Mouse (Mus musculus) liver, adult (tissue): Measurements from ENCODE around the gene Ifnk.

Experiments used
- GATA4 ChIP-seq: IDR thresholded peaks from 2 replicates; pipeline ENCODE4 v1.6.1; 2014; ENCODE audit warnings: mild to moderate bottlenecking, low read length; ENCODE audit not compliant: insufficient replicate concordance

Gene Ifnk

DNA sequence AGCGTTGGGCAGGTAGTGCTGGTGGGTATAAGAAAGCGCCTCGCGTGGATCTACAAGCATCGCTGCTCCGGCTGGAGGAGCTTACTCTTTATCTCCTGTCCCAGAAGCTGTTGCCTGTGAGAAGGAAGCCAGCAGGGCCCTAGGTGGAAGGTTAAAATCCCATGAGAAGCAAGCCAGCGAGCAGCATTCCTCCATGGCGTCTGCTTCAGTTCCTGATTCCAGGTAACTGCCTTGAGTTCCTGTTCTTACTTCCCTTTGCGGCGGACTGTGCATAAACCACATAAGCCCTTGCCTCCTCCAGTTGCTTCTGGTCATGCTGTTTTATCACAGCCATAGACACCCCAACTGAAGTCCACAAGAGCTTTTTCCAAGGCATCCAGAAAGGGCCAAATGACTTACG, 6.0 kb downstream of the Ifnk start:
- no peak for TF ChIP-seq GATA4

DNA sequence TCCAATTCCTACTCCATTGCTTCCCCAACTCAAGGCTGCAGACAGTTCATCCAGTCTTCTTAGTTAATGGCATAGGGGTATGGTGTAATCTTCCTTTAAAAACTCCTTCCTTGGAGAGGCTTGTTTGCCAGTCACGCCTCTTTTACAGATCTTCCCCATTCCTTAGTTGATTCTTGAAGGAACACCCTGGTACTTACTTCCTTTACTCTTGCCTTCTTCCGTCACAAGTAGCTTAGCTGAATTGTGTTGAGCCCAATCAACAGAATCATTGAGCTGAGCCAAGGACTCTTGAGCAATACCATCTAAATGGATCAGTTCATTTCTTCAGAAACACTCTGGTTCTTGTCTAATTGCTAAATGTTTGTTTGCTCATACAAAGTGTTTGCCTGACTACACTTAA, 13.4 kb downstream of the Ifnk start:
- no peak for TF ChIP-seq GATA4

GRCm38 (mm10) chr4:35165947-35166346, 14.1 kb downstream of the Ifnk start:
- TF ChIP-seq GATA4: no peak

DNA sequence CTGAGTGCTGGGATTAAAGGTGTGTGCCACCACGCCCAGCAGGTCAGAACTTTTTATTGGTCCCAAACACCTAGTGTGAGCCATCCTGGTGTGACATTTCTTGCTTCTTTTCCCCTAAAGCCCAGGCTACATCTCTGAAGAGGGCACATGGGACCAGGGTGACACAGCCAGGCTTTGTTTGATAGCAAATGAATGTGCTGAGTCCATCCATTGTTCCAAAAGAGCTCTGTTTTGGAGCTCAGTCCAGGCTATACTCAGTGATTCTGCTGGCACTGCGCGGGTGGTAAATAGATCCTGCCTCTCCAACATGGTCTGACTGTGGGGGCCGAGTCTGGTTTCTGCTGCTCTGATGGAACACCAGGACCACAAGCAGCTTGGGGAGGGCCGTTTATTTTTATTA, 16.0 kb downstream of the Ifnk start:
- TF ChIP-seq GATA4: no peak

- no peak for TF ChIP-seq GATA4
These were observed 17.8 kb downstream of the Ifnk start for GRCm38 (mm10) chr4:35169571-35170125.

DNA sequence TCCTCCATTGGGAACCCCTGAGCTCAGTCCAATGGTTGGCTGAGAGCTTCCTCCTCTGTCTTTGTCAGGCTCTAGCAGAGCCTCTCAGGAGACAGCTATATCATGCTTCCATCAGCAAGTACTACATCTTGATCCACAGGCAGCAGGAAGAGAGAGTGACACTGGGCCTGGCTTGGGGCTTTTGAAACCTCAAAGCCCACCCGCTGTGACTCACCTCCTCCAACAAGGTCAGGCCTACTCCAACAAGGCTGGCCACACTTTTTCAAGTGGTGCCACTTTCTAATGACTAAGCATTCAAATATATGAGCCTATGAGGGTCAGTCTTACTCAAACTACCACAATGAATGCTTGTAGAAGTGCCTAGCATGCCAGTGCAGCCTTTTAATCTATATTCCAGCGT, 20.6 kb downstream of the Ifnk start:
- no peak for TF ChIP-seq GATA4

DNA sequence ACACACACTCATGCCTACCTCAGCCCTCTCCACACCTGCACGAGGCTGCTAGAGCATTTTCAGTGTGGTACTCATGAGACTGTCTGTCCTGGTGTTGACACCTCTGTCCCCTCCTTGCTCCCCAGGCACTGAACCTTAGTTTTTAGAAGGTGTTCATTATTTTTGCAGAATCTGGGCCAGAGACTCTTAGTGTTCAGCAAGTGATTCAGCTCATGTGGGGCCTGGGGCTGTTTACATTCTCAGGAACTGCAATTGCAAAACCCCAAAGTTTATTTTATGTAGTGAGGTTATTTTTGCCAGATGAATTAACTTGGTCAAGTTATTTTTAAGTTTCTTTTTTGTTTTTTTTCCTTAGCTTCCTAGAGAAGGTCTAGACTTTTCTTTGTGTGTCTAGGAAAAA, 21.7 kb downstream of the Ifnk start:
- no peak for TF ChIP-seq GATA4

GRCm38 (mm10) chr4:35175566-35175965, 23.7 kb downstream of the Ifnk start:
- no peak for TF ChIP-seq GATA4

DNA sequence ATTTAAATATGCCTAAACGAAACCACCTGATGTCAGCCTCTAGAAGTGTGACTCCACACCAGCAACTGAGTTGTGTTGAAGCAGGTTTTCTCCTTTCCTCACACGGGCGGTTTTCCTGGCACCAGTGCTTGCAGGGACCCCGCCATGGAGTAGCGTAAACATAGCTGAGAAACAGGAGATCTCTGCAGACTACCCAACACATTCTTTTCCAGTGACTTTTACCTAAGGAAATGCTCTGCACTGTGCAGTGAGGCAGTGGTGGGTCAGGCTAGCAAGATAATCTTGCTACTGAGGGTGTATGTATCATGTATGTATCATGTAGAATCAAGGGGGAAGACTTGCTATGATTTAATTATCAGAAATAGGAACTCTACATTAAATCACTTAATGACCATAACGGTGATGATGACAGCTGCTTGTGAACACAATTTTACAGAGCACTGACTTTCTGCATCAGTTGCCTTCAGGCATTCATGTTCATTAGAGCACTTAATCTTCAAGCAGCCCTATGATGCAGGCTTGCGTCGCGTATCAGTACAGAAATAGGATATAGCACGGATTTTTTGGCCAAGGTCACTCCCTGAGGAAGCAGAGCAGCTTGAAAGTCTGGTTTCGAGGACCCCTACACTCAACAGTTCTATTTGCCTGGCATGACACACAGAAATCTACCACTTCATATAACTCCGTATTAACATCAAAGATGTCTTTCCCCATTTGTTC, 26.2 kb downstream of the Ifnk start:
- no peak for TF ChIP-seq GATA4

GRCm38 (mm10) chr4:35187617-35188326, 35.9 kb downstream of the Ifnk start:
- TF ChIP-seq GATA4: no peak

- TF ChIP-seq GATA4: no peak
These were observed 37.9 kb downstream of the Ifnk start for GRCm38 (mm10) chr4:35189794-35190193.

DNA sequence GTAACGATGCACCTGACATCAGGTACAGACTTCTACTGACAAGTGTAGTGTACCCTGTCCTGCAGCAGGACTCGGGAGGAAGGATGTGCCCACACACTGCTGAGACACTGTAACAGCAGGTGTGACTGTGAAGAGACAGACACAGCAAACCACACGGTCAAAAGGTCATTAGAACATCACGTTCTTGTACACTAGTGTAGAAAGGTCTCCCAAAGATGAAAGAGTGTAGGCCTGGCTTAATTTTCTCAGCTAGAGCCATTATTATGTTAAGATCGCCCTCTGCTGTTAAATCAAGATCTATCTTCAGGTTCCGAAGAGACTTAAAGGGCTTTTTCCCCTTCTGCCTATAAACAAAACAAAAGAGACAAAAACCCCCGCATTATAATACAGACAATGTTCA, 40.9 kb downstream of the Ifnk start:
- no peak for TF ChIP-seq GATA4

DNA sequence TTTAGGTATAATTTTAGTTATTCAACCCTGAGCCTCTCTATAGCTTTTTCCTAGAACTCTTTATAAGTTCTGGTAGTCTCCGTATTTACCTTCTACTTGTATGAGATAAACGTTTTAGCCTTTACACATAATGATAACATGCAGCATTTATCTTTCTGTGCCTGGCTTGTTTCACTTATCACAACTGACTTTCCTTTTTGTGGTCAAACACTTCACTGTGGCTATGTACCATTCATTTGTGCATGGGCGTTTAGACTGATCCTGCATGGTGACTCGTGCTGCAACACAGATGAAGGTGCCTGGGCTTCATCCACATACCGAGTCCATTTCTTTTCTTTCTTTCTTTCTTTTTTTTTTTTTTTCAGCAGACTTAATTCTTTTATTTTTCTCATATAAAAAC, 49.8 kb downstream of the Ifnk start:
- TF ChIP-seq GATA4: no peak
